Mouse (Mus musculus) gastrocnemius, adult 2 months (tissue): Measurements from ENCODE around the gene Ilkap. TPM values are rescaled to one million over a fixed set of nuclear protein-coding genes. Genes with fewer than 3 reads are reported as not detected.

ENCODE experiments used
- DNase-seq: peaks from one replicate; pipeline ENCODE4 v3.0.0; 2022
- H3K27ac ChIP-seq: fragments of 200-600 bp; 2 replicates; pipeline ENCODE4 v1.8.1; 2022; ENCODE audit warnings: mild to moderate bottlenecking
- H3K4me3 ChIP-seq: fragments of 200-600 bp; 2 replicates; pipeline ENCODE4 v1.8.1; 2022; ENCODE audit warnings: mild to moderate bottlenecking, moderate library complexity
- CTCF ChIP-seq: fragments of 200-600 bp; IDR thresholded peaks from 2 replicates; pipeline ENCODE4 v1.8.1; 2022; ENCODE audit warnings: antibody characterized with exemption, mild to moderate bottlenecking, moderate library complexity
- intact Hi-C: fragments of 180-260 bp; cut with DNase I; formaldehyde crosslinking; loops from one replicate; pipeline ENCODE4 v1.15.1; 2025
- total RNA-seq, 2 experiments: library from RNA; stranded (reverse); gene quantifications; 2 replicates each; pipeline ENCODE4 v1.2.3; 2021

Ilkap gene
- total RNA-seq, 2 experiments from 2014 or later, result 38.3 to 44.6 TPM

- intact Hi-C loops, result no loop called here
- DNase-seq, result peak; percentile 88
- TF ChIP-seq CTCF, result peak; percentile 95
- Histone ChIP-seq H3K4me3 (peak within 1 kb of the TSS; percentile 68), H3K27ac (peak within 1 kb of the TSS; percentile 75)
Observed at GRCm38 (mm10) chr1:91366215-91367108, 32.2 kb downstream of the Ilkap start, which contains the start of gene Erfe. TSS of gene Erfe (plus strand) at chr1:91366430.

GRCm38 (mm10) chr1:91365816-91366214 is 32.8 kb downstream of the Ilkap start:
- intact Hi-C loops, result no loop called here
- DNase-seq, result no peak
- Histone ChIP-seq H3K27ac (peak overlapping the region; percentile 75), H3K4me3 (peak overlapping the region; percentile 68)
- TF ChIP-seq CTCF, result no peak

GRCm38 (mm10) chr1:91364822-91365644 is 33.6 kb downstream of the Ilkap start:
- no peak for TF ChIP-seq CTCF
- Histone ChIP-seq H3K4me3 (no peak overlapping the region), H3K27ac (peak overlapping the region; percentile 75)
- DNase-seq, result peak; percentile 68
- intact Hi-C loops, result no loop called here

GRCm38 (mm10) chr1:91362113-91362512 is 36.5 kb downstream of the Ilkap start:
- Histone ChIP-seq H3K27ac (no peak overlapping the region), H3K4me3 (no peak overlapping the region)
- no peak for TF ChIP-seq CTCF
- intact Hi-C loops, result no loop called here
- no peak for DNase-seq

- Histone ChIP-seq H3K27ac (peak overlapping the region; percentile 35; the same call in 1 of the 2 replicates), H3K4me3 (no peak overlapping the region)
- peak; percentile 66 for DNase-seq
- TF ChIP-seq CTCF, result no peak
- intact Hi-C loops, result no loop called here
Observed at GRCm38 (mm10) chr1:91356105-91356504, 42.5 kb downstream of the Ilkap start.

- peak overlapping the region; percentile 91 for H3K27ac ChIP-seq
- DNase-seq, result no peak
- H3K4me3 ChIP-seq, result peak overlapping the region; percentile 78
- intact Hi-C loops, result no loop called here
- no peak for TF ChIP-seq CTCF
Observed at GRCm38 (mm10) chr1:91352277-91352676, 46.3 kb downstream of the Ilkap start.

- intact Hi-C loops, result no loop called here
- Histone ChIP-seq H3K4me3 (peak overlapping the region; percentile 78), H3K27ac (peak overlapping the region; percentile 91)
- no peak for DNase-seq
- TF ChIP-seq CTCF, result no peak
Observed at GRCm38 (mm10) chr1:91351249-91351648, 47.4 kb downstream of the Ilkap start.

GRCm38 (mm10) chr1:91350841-91351240 is 47.8 kb downstream of the Ilkap start, which contains the start of gene Klhl30:
TSS of gene Klhl30 (plus strand) at chr1:91351016.
- no peak for TF ChIP-seq CTCF
- Histone ChIP-seq H3K4me3 (peak within 1 kb of the TSS; percentile 78), H3K27ac (peak within 1 kb of the TSS; percentile 91)
- DNase-seq, result peak; percentile 76
- intact Hi-C loops, result no loop called here

GRCm38 (mm10) chr1:91346892-91347291 is 51.7 kb downstream of the Ilkap start:
- TF ChIP-seq CTCF, result peak; percentile 91
- DNase-seq, result peak; percentile 73
- intact Hi-C loops, result loop anchor here (1.0 to 5.0 kb wide), 2 partner anchors 33 to 135 kb away; no protein-coding TSS in a partner anchor
- Histone ChIP-seq H3K4me3 (no peak overlapping the region), H3K27ac (peak overlapping the region; percentile 91)

- peak overlapping the region; percentile 37 for H3K4me3 ChIP-seq
- no peak overlapping the region for H3K27ac ChIP-seq
- intact Hi-C loops, result loop anchor here (5.0 kb wide), 1 partner anchor 137 kb away; no protein-coding TSS in a partner anchor
- no peak; the same call in 1 of the 2 replicates for TF ChIP-seq CTCF
- peak; percentile 80 for DNase-seq
Observed at GRCm38 (mm10) chr1:91344921-91345685, 53.5 kb downstream of the Ilkap start.

- no peak for TF ChIP-seq CTCF
- DNase-seq, result no peak
- no peak overlapping the region for H3K27ac ChIP-seq
- intact Hi-C loops, result no loop called here
- H3K4me3 ChIP-seq, result no peak overlapping the region
Observed at GRCm38 (mm10) chr1:91344001-91344400, 54.6 kb downstream of the Ilkap start.

- Histone ChIP-seq H3K27ac (no peak overlapping the region), H3K4me3 (no peak overlapping the region)
- no peak for DNase-seq
- no peak for TF ChIP-seq CTCF
- intact Hi-C loops, result no loop called here
Observed at GRCm38 (mm10) chr1:91337355-91337754, 61.3 kb downstream of the Ilkap start.
